Comparison of ENCODE assay signal across 20 mouse cellular contexts in genomic region chr1:152654851-152655250, GRCm38 (mm10).
"Had no signal": no experiment of that assay in that cellular context is flagged by ENCODE, and none has a peak within 500 bp of the region (broad histone marks: within the 10 kb centered on the region; RNA-seq: fewer than 3 reads in every experiment).

No protein-coding gene starts in this region.

- H3K4me1 ChIP-seq: lung, embryonic 15.5 days; midbrain, embryonic 13.5 days; midbrain, embryonic 15.5 days; neural tube, embryonic 12.5 days had no signal

- H3K4me3 ChIP-seq: lung, embryonic 15.5 days; megakaryocyte, embryonic 14.5 days; midbrain, embryonic 13.5 days; midbrain, embryonic 15.5 days; neural tube, embryonic 12.5 days had no signal

- DNase-seq: liver, postnatal 0 days; lung, adult 2 months; lung, postnatal 14 days; lung, postnatal 36 days; retina, postnatal 1 day; right cerebral cortex, adult 18-20 months; right cerebral cortex, postnatal 25 days; right cerebral cortex, postnatal 4 days; spleen, adult 18-20 months; thymus, adult 18-20 months; thymus, postnatal 14 days; thymus, postnatal 36 days had no signal

- H3K9me3 ChIP-seq: lung, embryonic 15.5 days; megakaryocyte, embryonic 14.5 days; midbrain, embryonic 13.5 days; midbrain, embryonic 15.5 days; neural tube, embryonic 12.5 days had no signal

- H3K36me3 ChIP-seq: lung, embryonic 15.5 days; midbrain, embryonic 13.5 days; midbrain, embryonic 15.5 days; neural tube, embryonic 12.5 days had no signal

- H3K27me3 ChIP-seq: lung, embryonic 15.5 days; midbrain, embryonic 13.5 days; midbrain, embryonic 15.5 days; neural tube, embryonic 12.5 days had no signal

- ATAC-seq: liver, postnatal 0 days; lung, postnatal 0 days; midbrain, embryonic 13.5 days; midbrain, embryonic 15.5 days had no signal

- H3K4me2 ChIP-seq: lung, embryonic 15.5 days; midbrain, embryonic 11.5 days; midbrain, embryonic 13.5 days; midbrain, embryonic 15.5 days; neural tube, embryonic 12.5 days had no signal

- H3K9ac ChIP-seq: liver, postnatal 0 days; lung, embryonic 15.5 days; midbrain, embryonic 13.5 days; midbrain, embryonic 15.5 days; neural tube, embryonic 12.5 days had no signal

- H3K27ac ChIP-seq: lung, embryonic 15.5 days; macrophage; midbrain, embryonic 13.5 days; midbrain, embryonic 15.5 days; neural tube, embryonic 12.5 days had no signal
